Mouse (Mus musculus) brain, embryonic 14.5 days (tissue): ENCODE measurements around the gene Gm3573.
"Not testable (repeated sequence)": the region's sequence is repeated elsewhere in the genome, so short reads cannot be mapped to it uniquely, and the experiment has no call there.

Experiments used
- CTCF ChIP-seq: fragments of 200-500 bp; IDR thresholded peaks from 2 replicates; pipeline ENCODE4 v1.5.1; 2012; ENCODE audit warnings: inconsistent platforms, mild to moderate bottlenecking, moderate library complexity, borderline replicate concordance; ENCODE audit not compliant: insufficient read depth, insufficient read length; ENCODE audit errors: extremely low read depth
- POLR2A ChIP-seq: fragments of 200-500 bp; IDR thresholded peaks from 2 replicates; pipeline ENCODE4 v1.6.1; 2012; ENCODE audit warnings: mild to moderate bottlenecking, inconsistent platforms, borderline replicate concordance; ENCODE audit not compliant: poor library complexity, insufficient read depth, insufficient read length, severe bottlenecking; ENCODE audit errors: extremely low read depth

DNA sequence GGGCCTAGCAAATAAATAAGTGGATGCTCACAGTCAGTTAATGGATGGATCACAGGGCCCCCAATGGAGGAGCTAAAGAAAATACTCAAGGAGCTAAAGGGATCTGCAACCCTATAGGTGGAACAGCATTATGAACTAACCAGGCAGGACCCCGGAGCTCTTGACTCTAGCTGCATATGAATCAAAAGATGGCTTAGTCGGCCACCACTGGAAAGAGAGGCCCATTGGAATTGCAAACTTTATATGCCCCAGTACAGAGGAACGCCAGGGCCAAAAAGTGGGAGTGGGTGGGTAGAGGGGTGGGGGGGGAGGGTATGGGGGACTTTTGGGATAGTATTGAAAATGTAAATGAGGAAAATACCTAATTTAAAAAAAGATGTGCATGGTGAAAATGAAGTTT, 6.7 kb downstream of the Gm3573 start:
- not testable (repeated sequence) for TF ChIP-seq CTCF, POLR2A
